Mouse (Mus musculus) midbrain, embryonic 10.5 days (tissue): ENCODE data around the gene Hbs1l. TPM values are rescaled to one million over a fixed set of nuclear protein-coding genes. Genes with fewer than 3 reads are reported as not detected.

Experiments used
- DNase-seq: peaks from one replicate; pipeline ENCODE4 v3.0.0-alpha.2; 2017; ENCODE audit warnings: low spot score
- H3K27ac ChIP-seq: fragments of 300-500 bp; sonication (generic); replicated peaks from 2 replicates; pipeline ENCODE4 v1.5.1; 2016; ENCODE audit warnings: mild to moderate bottlenecking
- H3K27me3 ChIP-seq: fragments of 300-500 bp; sonication (generic); 2 replicates; pipeline ENCODE4 v1.6.1; 2016; ENCODE audit warnings: low read depth, mild to moderate bottlenecking; ENCODE audit not compliant: poor library complexity, severe bottlenecking
- H3K36me3 ChIP-seq: fragments of 300-500 bp; sonication (generic); 2 replicates; pipeline ENCODE4 v1.6.1; 2016; ENCODE audit warnings: mild to moderate bottlenecking, moderate library complexity
- H3K4me1 ChIP-seq: fragments of 300-500 bp; sonication (generic); 2 replicates; pipeline ENCODE4 v1.6.1; 2016
- H3K4me3 ChIP-seq: fragments of 300-500 bp; sonication (generic); 2 replicates; pipeline ENCODE4 v1.5.1; 2016; ENCODE audit warnings: mild to moderate bottlenecking, moderate library complexity
- H3K9me3 ChIP-seq: fragments of 300-500 bp; sonication (generic); replicated peaks from 2 replicates; pipeline ENCODE4 v1.6.1; 2016; ENCODE audit warnings: mild to moderate bottlenecking
- WGBS: fragments of 180-500 bp; shearing (Covaris S2); methylation state at CpG from one replicate; pipeline ENCODE4 v1.1.7; 2016; 5-methylcytosine and 5-hydroxymethylcytosine counted together
- polyA plus RNA-seq: library from polyadenylated mRNA; unstranded; fragments of >200 nt; fragmentation: Nextera tagmentation; extraction: Ambion mirVana; gene quantifications from 2 replicates; pipeline ENCODE4 v1.2.1, GENCODE M21; 2016

Hbs1l gene
- polyA plus RNA-seq, 1 experiment from 2014 or later, result 136 TPM

GRCm38 (mm10) chr10:21350531-21351515 lies 55.0 kb downstream of the Hbs1l start:
- no peak overlapping the region for H3K4me3 ChIP-seq
- no peak for DNase-seq
- no peaks in the 10 kb centered on the region for H3K9me3 ChIP-seq
- WGBS, result 89% methylated on average over 11 of the region's 11 CpGs
- H3K27me3 ChIP-seq, result no peaks in the 10 kb centered on the region
- peaks cover 4% of the 10 kb centered on the region; the same call in 1 of the 2 replicates for H3K4me1 ChIP-seq
- no peak overlapping the region for H3K27ac ChIP-seq
- H3K36me3 ChIP-seq, result peaks cover 78% of the 10 kb centered on the region

GRCm38 (mm10) chr10:21351766-21352165 lies 56.0 kb downstream of the Hbs1l start:
- Histone ChIP-seq H3K4me1 (peaks cover 4% of the 10 kb centered on the region; the same call in 1 of the 2 replicates), H3K27ac (no peak overlapping the region), H3K27me3 (no peaks in the 10 kb centered on the region), H3K9me3 (no peaks in the 10 kb centered on the region), H3K36me3 (peaks cover 79% of the 10 kb centered on the region), H3K4me3 (no peak overlapping the region)
- no peak for DNase-seq
- 66% methylated on average over 12 of the region's 12 CpGs for WGBS

- Histone ChIP-seq H3K4me1 (peaks cover 4% of the 10 kb centered on the region; the same call in 1 of the 2 replicates), H3K4me3 (no peak overlapping the region), H3K9me3 (no peaks in the 10 kb centered on the region), H3K27ac (no peak overlapping the region), H3K36me3 (peaks cover 86% of the 10 kb centered on the region), H3K27me3 (no peaks in the 10 kb centered on the region)
- DNase-seq, result no peak
- 71% methylated on average over 5 of the region's 5 CpGs for whole genome bisulfite sequencing
These were observed 58.1 kb downstream of the Hbs1l start for GRCm38 (mm10) chr10:21353890-21354289.

- WGBS, result 98% methylated on average over 7 of the region's 7 CpGs
- Histone ChIP-seq H3K27ac (no peak overlapping the region), H3K9me3 (no peaks in the 10 kb centered on the region), H3K4me1 (peaks cover 4% of the 10 kb centered on the region; the same call in 1 of the 2 replicates), H3K36me3 (peaks cover 89% of the 10 kb centered on the region), H3K4me3 (no peak overlapping the region), H3K27me3 (no peaks in the 10 kb centered on the region)
- DNase-seq, result no peak
These were observed 58.7 kb downstream of the Hbs1l start for GRCm38 (mm10) chr10:21354506-21354905.

GRCm38 (mm10) chr10:21357986-21358385 lies 62.2 kb downstream of the Hbs1l start:
- Histone ChIP-seq H3K27ac (no peak overlapping the region), H3K4me3 (no peak overlapping the region), H3K4me1 (no peaks in the 10 kb centered on the region), H3K27me3 (no peaks in the 10 kb centered on the region), H3K36me3 (peaks cover 88% of the 10 kb centered on the region), H3K9me3 (no peaks in the 10 kb centered on the region)
- no peak for DNase-seq
- WGBS, result 91% methylated on average over 8 of the region's 8 CpGs

GRCm38 (mm10) chr10:21359086-21359485 lies 63.3 kb downstream of the Hbs1l start:
- peaks cover 88% of the 10 kb centered on the region for H3K36me3 ChIP-seq
- no peaks in the 10 kb centered on the region for H3K4me1 ChIP-seq
- no peak overlapping the region for H3K27ac ChIP-seq
- 93% methylated on average over 4 of the region's 4 CpGs for WGBS
- no peaks in the 10 kb centered on the region for H3K27me3 ChIP-seq
- H3K9me3 ChIP-seq, result no peaks in the 10 kb centered on the region
- H3K4me3 ChIP-seq, result no peak overlapping the region
- no peak for DNase-seq

GRCm38 (mm10) chr10:21361871-21362270 lies 66.1 kb downstream of the Hbs1l start:
- Histone ChIP-seq H3K27ac (no peak overlapping the region), H3K4me1 (no peaks in the 10 kb centered on the region), H3K36me3 (peaks cover 90% of the 10 kb centered on the region), H3K27me3 (no peaks in the 10 kb centered on the region), H3K4me3 (no peak overlapping the region), H3K9me3 (no peaks in the 10 kb centered on the region)
- DNase-seq, result no peak
- 89% methylated on average over 7 of the region's 7 CpGs for WGBS

GRCm38 (mm10) chr10:21363297-21363696 lies 67.5 kb downstream of the Hbs1l start:
- H3K27me3 ChIP-seq, result no peaks in the 10 kb centered on the region
- no peaks in the 10 kb centered on the region for H3K4me1 ChIP-seq
- no peak for DNase-seq
- no peaks in the 10 kb centered on the region for H3K9me3 ChIP-seq
- H3K36me3 ChIP-seq, result peaks cover 95% of the 10 kb centered on the region
- H3K4me3 ChIP-seq, result no peak overlapping the region
- H3K27ac ChIP-seq, result no peak overlapping the region
- 92% methylated on average over 4 of the region's 4 CpGs for WGBS

- no peak for DNase-seq
- Histone ChIP-seq H3K36me3 (peaks cover 96% of the 10 kb centered on the region), H3K27me3 (no peaks in the 10 kb centered on the region), H3K9me3 (no peaks in the 10 kb centered on the region), H3K4me1 (peaks cover 11% of the 10 kb centered on the region), H3K4me3 (no peak overlapping the region), H3K27ac (no peak overlapping the region)
- 92% methylated on average over 7 of the region's 7 CpGs for whole genome bisulfite sequencing
These were observed 69.2 kb downstream of the Hbs1l start for GRCm38 (mm10) chr10:21364946-21365345.

- Histone ChIP-seq H3K36me3 (peaks cover 91% of the 10 kb centered on the region), H3K4me1 (peaks cover 12% of the 10 kb centered on the region), H3K9me3 (no peaks in the 10 kb centered on the region), H3K4me3 (no peak overlapping the region), H3K27me3 (no peaks in the 10 kb centered on the region), H3K27ac (no peak overlapping the region)
- WGBS, result 91% methylated on average over 4 of the region's 4 CpGs
- no peak for DNase-seq
These were observed 70.1 kb downstream of the Hbs1l start for GRCm38 (mm10) chr10:21365897-21366296.

GRCm38 (mm10) chr10:21366471-21366870 lies 70.7 kb downstream of the Hbs1l start:
- no peak for DNase-seq
- no peak overlapping the region for H3K27ac ChIP-seq
- H3K27me3 ChIP-seq, result no peaks in the 10 kb centered on the region
- H3K36me3 ChIP-seq, result peaks cover 87% of the 10 kb centered on the region
- H3K9me3 ChIP-seq, result no peaks in the 10 kb centered on the region
- H3K4me1 ChIP-seq, result peaks cover 12% of the 10 kb centered on the region
- H3K4me3 ChIP-seq, result no peak overlapping the region
- WGBS, result 76% methylated on average over 3 of the region's 3 CpGs

- 92% methylated on average over 9 of the region's 9 CpGs for WGBS
- H3K36me3 ChIP-seq, result peaks cover 78% of the 10 kb centered on the region
These were observed 71.7 kb downstream of the Hbs1l start for GRCm38 (mm10) chr10:21367481-21367880.

GRCm38 (mm10) chr10:21369586-21369985 lies 73.8 kb downstream of the Hbs1l start:
- Histone ChIP-seq H3K4me1 (peaks cover 12% of the 10 kb centered on the region), H3K9me3 (no peaks in the 10 kb centered on the region), H3K4me3 (no peak overlapping the region), H3K27ac (no peak overlapping the region), H3K27me3 (no peaks in the 10 kb centered on the region), H3K36me3 (peaks cover 58% of the 10 kb centered on the region)
- WGBS, result 46% methylated on average over 2 of the region's 2 CpGs
- DNase-seq, result no peak

More at GRCm38 (mm10) chr10:21367481-21367880, 71.7 kb downstream of the Hbs1l start:
- Histone ChIP-seq H3K4me3 (no peak overlapping the region), H3K27me3 (no peaks in the 10 kb centered on the region), H3K4me1 (peaks cover 12% of the 10 kb centered on the region), H3K9me3 (no peaks in the 10 kb centered on the region), H3K27ac (no peak overlapping the region)
- DNase-seq, result no peak
